In genomic region chr15:9073067-9073608, GRCm38 (mm10) we compare ENCODE assay signal across 8 mouse cellular contexts. TPM values are rescaled to one million over a fixed set of nuclear protein-coding genes. Genes with fewer than 3 reads are reported as not detected.
A peak's percentile ranks its signal among the peaks of the same experiment; 100 is the strongest.
DNase-seq lines count a peak whose midpoint lies in the region; ATAC-seq and TF ChIP-seq lines count a peak whose summit lies in the region.

No protein-coding gene starts in this region.

- H3K36me3 ChIP-seq in kidney, embryonic 16.5 days (ENCODE audit: insufficient read depth, low read length), result no peaks in the 10 kb centered on the region
- H3K36me3 ChIP-seq in hindbrain, embryonic 15.5 days, result no peaks in the 10 kb centered on the region
- H3K36me3 ChIP-seq in midbrain, embryonic 14.5 days (ENCODE audit: control insufficient read depth, insufficient read depth, low read length), result no peaks in the 10 kb centered on the region

- 49% methylated on average over 12 of the region's 12 CpGs for WGBS in kidney, embryonic 16.5 days
- 48% methylated on average over 12 of the region's 12 CpGs for WGBS in hindbrain, embryonic 15.5 days
- WGBS in midbrain, embryonic 14.5 days, result 59% methylated on average over 12 of the region's 12 CpGs
- WGBS in cerebellum, adult 2 months, result 47% methylated on average over 12 of the region's 12 CpGs

- H3K4me1 ChIP-seq in kidney, embryonic 16.5 days (ENCODE audit: insufficient read depth, low read length), result peaks cover 45% of the 10 kb centered on the region
- H3K4me1 ChIP-seq in brown adipose tissue, adult 24 weeks (ENCODE audit: control insufficient read depth, insufficient read depth, insufficient read length, low read length), result peaks cover 8% of the 10 kb centered on the region; the same call in 1 of the 2 replicates
- peaks cover 39% of the 10 kb centered on the region for H3K4me1 ChIP-seq in hindbrain, embryonic 15.5 days (replicated peaks)
- peaks cover 23% of the 10 kb centered on the region for H3K4me1 ChIP-seq in midbrain, embryonic 14.5 days (ENCODE audit: control insufficient read depth, insufficient read depth, low read length)
- no peaks in the 10 kb centered on the region; the same call in none of the 2 replicates for H3K4me1 ChIP-seq in cerebellum, adult 2 months (ENCODE audit: control insufficient read depth, insufficient read depth, low read length)

- DNase-seq in kidney, postnatal 25 days, result no peak
- DNase-seq in midbrain, embryonic 14.5 days, result no peak
- no peak for DNase-seq in cerebellum, adult 2 months
- DNase-seq in left cerebral cortex, postnatal 4 days, result no peak

- no peak overlapping the region for H3K9ac ChIP-seq in kidney, embryonic 16.5 days (replicated peaks; ENCODE audit: low read length)
- no peak overlapping the region for H3K9ac ChIP-seq in hindbrain, embryonic 15.5 days
- no peak overlapping the region for H3K9ac ChIP-seq in midbrain, embryonic 14.5 days (replicated peaks; ENCODE audit: low read length)

- no peaks in the 10 kb centered on the region for H3K9me3 ChIP-seq in kidney, embryonic 16.5 days (ENCODE audit: low read length)
- no peaks in the 10 kb centered on the region for H3K9me3 ChIP-seq in hindbrain, embryonic 15.5 days
- no peaks in the 10 kb centered on the region for H3K9me3 ChIP-seq in midbrain, embryonic 14.5 days (ENCODE audit: control insufficient read depth, low read length)

- no peak for TF ChIP-seq CTCF in cerebellum, adult 2 months (IDR thresholded peaks at IDR 0.05; ENCODE audit: borderline replicate concordance, insufficient read depth, low read depth, low read length)

- H3K4me3 ChIP-seq in kidney, embryonic 16.5 days (ENCODE audit: low read length), result peak overlapping the region; percentile 91
- H3K4me3 ChIP-seq in brown adipose tissue, adult 24 weeks (ENCODE audit: insufficient read depth, low read depth, low read length), result peak overlapping the region; percentile 32; the same call in 1 of the 2 replicates
- peak overlapping the region; percentile 84 for H3K4me3 ChIP-seq in hindbrain, embryonic 15.5 days
- peak overlapping the region; percentile 92 for H3K4me3 ChIP-seq in midbrain, embryonic 14.5 days (replicated peaks; ENCODE audit: low read depth, low read length)
- H3K4me3 ChIP-seq in cerebellum, adult 2 months (replicated peaks; ENCODE audit: insufficient read depth, low read depth, low read length), result no peak overlapping the region

- 0 out of 2 replicates have a peak overlapping the region, but pooled peaks have one; percentile 43 for H3K27ac ChIP-seq in kidney, embryonic 16.5 days (ENCODE audit: low read length)
- H3K27ac ChIP-seq in brown adipose tissue, adult 24 weeks (replicated peaks; ENCODE audit: low read depth, low read length), result peak overlapping the region; percentile 8; the same call in 1 of the 2 replicates
- H3K27ac ChIP-seq in hindbrain, embryonic 15.5 days (replicated peaks), result no peak overlapping the region
- no peak overlapping the region for H3K27ac ChIP-seq in midbrain, embryonic 14.5 days (replicated peaks; ENCODE audit: low read depth, low read length)
- no peak overlapping the region for H3K27ac ChIP-seq in cerebellum, adult 2 months (ENCODE audit: insufficient read depth, low read length)

- H3K27me3 ChIP-seq in kidney, embryonic 16.5 days (ENCODE audit: insufficient read depth, low read length), result no peaks in the 10 kb centered on the region
- H3K27me3 ChIP-seq in hindbrain, embryonic 15.5 days, result no peaks in the 10 kb centered on the region
- no peaks in the 10 kb centered on the region for H3K27me3 ChIP-seq in midbrain, embryonic 14.5 days (ENCODE audit: control insufficient read depth, insufficient read depth, low read length)
- H3K27me3 ChIP-seq in cerebellum, adult 2 months (ENCODE audit: control insufficient read depth, insufficient read depth, low read length), result no peaks in the 10 kb centered on the region

- no peak for TF ChIP-seq POLR2A in cerebellum, adult 2 months (IDR thresholded peaks at IDR 0.05; ENCODE audit: borderline replicate concordance, insufficient read depth, low read length)

- intact Hi-C loops in left cerebral cortex, postnatal 4 days (cut with DNase I), result no loop called here

- no peak for ATAC-seq in kidney, embryonic 16.5 days (ENCODE audit: low FRiP score, low TSS enrichment)
- no peak for ATAC-seq in hindbrain, embryonic 15.5 days (ENCODE audit: low FRiP score, low read depth)
- no peak for ATAC-seq in midbrain, embryonic 14.5 days (ENCODE audit: low FRiP score, low TSS enrichment)
- no peak for ATAC-seq in CD4-positive, CD25-positive, alpha-beta regulatory T cell, adult 4 months

- peak overlapping the region; percentile 77 for H3K4me2 ChIP-seq in kidney, embryonic 16.5 days (replicated peaks; ENCODE audit: low read depth, low read length)
- peak overlapping the region; percentile 63 for H3K4me2 ChIP-seq in hindbrain, embryonic 15.5 days
- peak overlapping the region; percentile 76 for H3K4me2 ChIP-seq in midbrain, embryonic 14.5 days (ENCODE audit: low read length)

RNA-seq across cellular contexts. Expression of gene Nadk2, which starts 2.1 kb away (rescaled TPM):
- 23.8 and 26.4 TPM in 2 replicates for polyA plus RNA-seq in kidney, embryonic 16.5 days (2015; fragmentation: Nextera tagmentation; extraction: Ambion mirVana)
- 31.2 and 43.1 TPM in 2 replicates for polyA plus RNA-seq in brown adipose tissue, adult 24 weeks (2012; ENCODE audit: insufficient read depth, insufficient read length, missing spikeins)
- polyA plus RNA-seq in hindbrain, embryonic 15.5 days (2015; fragmentation: Nextera tagmentation; extraction: Ambion mirVana), result 26.5 and 26.7 TPM in 2 replicates
- 30.0 and 36.0 TPM in 2 replicates for polyA plus RNA-seq in midbrain, embryonic 14.5 days (2014; fragmentation: Nextera tagmentation; extraction: Ambion mirVana)
- 60.8 and 64.3 TPM in 2 replicates for polyA plus RNA-seq in cerebellum, adult 2 months (2012; rRNA removed)
- polyA plus RNA-seq in CD4-positive, CD25-positive, alpha-beta regulatory T cell, adult 4 months (2017; shearing (Covaris generic)), result 1 to 10 TPM; 3.7 to 6.0 TPM
- total RNA-seq in left cerebral cortex, postnatal 4 days (2021), result 10 to 100 TPM; 28.1 TPM

Comparison
In these comparisons a context has a peak if more than half of its experiments do, and no peak if none do; other contexts are left out.
1. H3K27ac ChIP-seq: peak in kidney, embryonic 16.5 days (single experiment) and brown adipose tissue, adult 24 weeks (single experiment); none in hindbrain, embryonic 15.5 days (single experiment), midbrain, embryonic 14.5 days (single experiment) and cerebellum, adult 2 months (single experiment).
2. Peak in every context shown above with its lines, with median percentiles within 50 percentile points of each other: H3K4me2 ChIP-seq.